Mouse (Mus musculus): Measurements from ENCODE around the gene Slc15a2. TPM values are rescaled to one million over a fixed set of nuclear protein-coding genes. Genes with fewer than 3 reads are reported as not detected.

Slc15a2 gene
- polyA plus RNA-seq (2015; fragmentation: Illumina TruSeq; extraction: RNeasy Lipid Tissue Mini Kit (QIAGEN cat#74804); ENCODE audit: insufficient read depth, low replicate concordance), result 35.8 TPM

GRCm38 (mm10) chr16:36784594-36785313 is at the start of gene Slc15a2:
Slc15a2 (minus strand) TSS chr16:36784962.

DNA sequence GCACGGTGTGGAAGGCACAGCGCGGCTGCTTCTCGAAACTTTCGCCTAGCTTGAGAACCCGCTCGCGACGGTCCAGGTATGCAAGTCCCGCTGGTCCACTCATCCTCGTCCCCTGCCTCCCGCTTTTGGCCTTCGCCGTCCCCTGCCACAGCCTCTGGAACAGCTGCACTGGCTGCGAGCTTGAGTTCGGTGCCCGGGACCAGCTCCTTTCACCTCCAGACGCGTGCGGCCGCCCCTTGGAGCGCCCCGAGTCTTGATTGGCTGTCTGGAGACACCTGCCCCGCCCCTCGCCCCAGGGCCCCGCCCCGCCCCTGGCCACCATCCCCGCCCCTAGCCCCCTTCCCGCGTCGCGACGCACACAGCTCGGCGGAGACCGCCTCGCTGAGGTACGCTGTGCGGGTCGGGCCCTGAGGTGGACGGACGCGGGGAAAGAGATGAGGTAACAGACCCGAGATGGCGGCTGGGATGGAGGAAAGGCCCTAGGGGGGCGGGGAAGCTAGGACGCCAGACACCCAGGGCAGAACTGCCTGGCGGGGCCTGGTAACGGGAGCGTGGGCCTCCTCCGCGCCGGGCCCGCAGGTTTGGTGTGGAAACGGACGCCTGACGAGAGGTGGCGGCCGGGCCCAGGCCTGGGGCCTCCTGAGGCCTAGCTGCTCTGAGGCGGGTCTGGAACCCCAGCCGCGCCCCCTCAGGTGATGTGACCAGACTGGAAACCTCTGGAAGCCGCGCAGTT is 43.5 kb upstream of the Slc15a2 start, which contains the start of gene Iqcb1:
Gene Iqcb1 (plus strand): TSS at position 332 of the 733 bp plus-strand sequence.

Other genes starting within 250 kb of the Slc15a2 start
- gene Casr, start 222.8 kb downstream of the Slc15a2 start, polyA plus RNA-seq (2015; fragmentation: Illumina TruSeq; extraction: RNeasy Lipid Tissue Mini Kit (QIAGEN cat#74804); ENCODE audit: insufficient read depth, low replicate concordance), result not detected
- 133 TPM for gene Cd86, start 118.9 kb downstream of the Slc15a2 start, polyA plus RNA-seq (2015; fragmentation: Illumina TruSeq; extraction: RNeasy Lipid Tissue Mini Kit (QIAGEN cat#74804); ENCODE audit: insufficient read depth, low replicate concordance)
- 2.2 TPM for gene Ildr1, start 91.0 kb downstream of the Slc15a2 start, polyA plus RNA-seq (2015; fragmentation: Illumina TruSeq; extraction: RNeasy Lipid Tissue Mini Kit (QIAGEN cat#74804); ENCODE audit: insufficient read depth, low replicate concordance)
- gene Iqcb1, start 43.4 kb upstream of the Slc15a2 start, polyA plus RNA-seq (2015; fragmentation: Illumina TruSeq; extraction: RNeasy Lipid Tissue Mini Kit (QIAGEN cat#74804); ENCODE audit: insufficient read depth, low replicate concordance), result 22.3 TPM
- 14.8 TPM for gene Eaf2, start 90.0 kb upstream of the Slc15a2 start, polyA plus RNA-seq (2015; fragmentation: Illumina TruSeq; extraction: RNeasy Lipid Tissue Mini Kit (QIAGEN cat#74804); ENCODE audit: insufficient read depth, low replicate concordance)
- gene Golgb1, start 90.2 kb upstream of the Slc15a2 start, polyA plus RNA-seq (2015; fragmentation: Illumina TruSeq; extraction: RNeasy Lipid Tissue Mini Kit (QIAGEN cat#74804); ENCODE audit: insufficient read depth, low replicate concordance), result 35.9 TPM
- gene Hcls1, start 150.0 kb upstream of the Slc15a2 start, polyA plus RNA-seq (2015; fragmentation: Illumina TruSeq; extraction: RNeasy Lipid Tissue Mini Kit (QIAGEN cat#74804); ENCODE audit: insufficient read depth, low replicate concordance), result 236 TPM
- 0.44 TPM for gene Fbxo40, start 205.5 kb upstream of the Slc15a2 start, polyA plus RNA-seq (2015; fragmentation: Illumina TruSeq; extraction: RNeasy Lipid Tissue Mini Kit (QIAGEN cat#74804); ENCODE audit: insufficient read depth, low replicate concordance)
- gene Polq, start 226.8 kb upstream of the Slc15a2 start, polyA plus RNA-seq (2015; fragmentation: Illumina TruSeq; extraction: RNeasy Lipid Tissue Mini Kit (QIAGEN cat#74804); ENCODE audit: insufficient read depth, low replicate concordance), result 8.0 TPM